Mouse (Mus musculus): Measurements from ENCODE around the gene Zrsr1. TPM values are rescaled to one million over a fixed set of nuclear protein-coding genes. Genes with fewer than 3 reads are reported as not detected.

The Zrsr1 gene
- polyA plus RNA-seq, 1 experiment from 2014 or later = 1.9 TPM

DNA sequence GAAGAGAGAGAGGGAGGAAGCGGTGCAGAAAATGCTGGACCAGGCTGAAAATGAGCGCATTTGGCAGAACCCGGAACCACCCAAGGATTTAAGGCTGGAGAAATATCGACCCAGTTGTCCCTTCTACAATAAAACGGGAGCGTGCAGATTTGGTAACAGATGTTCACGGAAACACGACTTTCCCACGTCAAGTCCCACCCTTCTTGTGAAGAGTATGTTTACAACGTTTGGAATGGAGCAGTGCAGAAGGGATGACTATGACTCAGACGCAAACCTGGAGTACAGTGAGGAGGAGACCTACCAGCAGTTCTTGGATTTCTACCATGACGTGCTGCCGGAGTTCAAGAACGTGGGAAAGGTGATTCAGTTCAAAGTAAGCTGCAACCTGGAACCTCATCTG, 1.8 kb downstream of the Zrsr1 start:
- Histone ChIP-seq H3K9me3 (ENCODE audit: control insufficient read depth, low read length) (peaks cover 24% of the 10 kb centered on the region), H3K4me1 (ENCODE audit: control insufficient read depth in 2 of 2, insufficient read depth in 2 of 2, low read length in 2 of 2) (peaks cover 2 to 14% of the 10 kb centered on the region in 2 experiments; a peak in 2 of 4 replicates), H3K36me3 (ENCODE audit: control insufficient read depth, insufficient read depth, low read length) (peaks cover 33% of the 10 kb centered on the region), H3K9ac (ENCODE audit: low read length) (peak overlapping the region; percentile 73), H3K27me3 (ENCODE audit: control insufficient read depth, insufficient read depth, low read length) (no peaks in the 10 kb centered on the region), H3K4me2 (ENCODE audit: low read length) (peak overlapping the region; percentile 73), H3K27ac (replicated peaks in 1 of 2; ENCODE audit: control insufficient read depth in 1 of 2, insufficient read depth in 1 of 2, low read depth in 2 of 2, low read length in 2 of 2) (peak overlapping the region; percentile 49 to 73), H3K4me3 (ENCODE audit: control insufficient read depth in 1 of 2, insufficient read depth in 1 of 2, low read depth in 1 of 2, low read length in 2 of 2) (peak overlapping the region; percentile 61 to 70)
- ATAC-seq (ENCODE audit: insufficient number of reproducible peaks, insufficient read depth, low FRiP score, low read depth) = no peak
- 49% methylated on average over 14 of the region's 14 CpGs for WGBS

GRCm38 (mm10) chr11:22978215-22978614, 6.4 kb downstream of the Zrsr1 start:
- no peak overlapping the region for H3K4me2 ChIP-seq (ENCODE audit: low read length)
- ATAC-seq (ENCODE audit: insufficient number of reproducible peaks, insufficient read depth, low FRiP score, low read depth) = no peak
- H3K27ac ChIP-seq (replicated peaks in 1 of 2; ENCODE audit: control insufficient read depth in 1 of 2, insufficient read depth in 1 of 2, low read depth in 2 of 2, low read length in 2 of 2) = no peak overlapping the region
- H3K27me3 ChIP-seq (ENCODE audit: control insufficient read depth, insufficient read depth, low read length) = no peaks in the 10 kb centered on the region
- H3K4me1 ChIP-seq (ENCODE audit: control insufficient read depth in 2 of 2, insufficient read depth in 2 of 2, low read length in 2 of 2) = peaks cover 7 to 24% of the 10 kb centered on the region in 2 experiments
- peaks cover 44% of the 10 kb centered on the region for H3K36me3 ChIP-seq (ENCODE audit: control insufficient read depth, insufficient read depth, low read length)
- no peak overlapping the region for H3K4me3 ChIP-seq (ENCODE audit: control insufficient read depth in 1 of 2, insufficient read depth in 1 of 2, low read depth in 1 of 2, low read length in 2 of 2)
- peaks cover 5% of the 10 kb centered on the region; the same call in 1 of the 2 replicates for H3K9me3 ChIP-seq (ENCODE audit: control insufficient read depth, low read length)
- no peak overlapping the region for H3K9ac ChIP-seq (ENCODE audit: low read length)
- WGBS = 85% methylated on average over 3 of the region's 3 CpGs

- Histone ChIP-seq H3K4me2 (ENCODE audit: low read length) (no peak overlapping the region), H3K9ac (ENCODE audit: low read length) (no peak overlapping the region), H3K27me3 (ENCODE audit: control insufficient read depth, insufficient read depth, low read length) (no peaks in the 10 kb centered on the region), H3K4me1 (ENCODE audit: control insufficient read depth in 2 of 2, insufficient read depth in 2 of 2, low read length in 2 of 2) (peaks cover 7 to 24% of the 10 kb centered on the region in 2 experiments), H3K9me3 (ENCODE audit: control insufficient read depth, low read length) (0 out of 2 replicates have a peak, but pooled peaks cover under 1% of the 10 kb centered on the region), H3K36me3 (ENCODE audit: control insufficient read depth, insufficient read depth, low read length) (peaks cover 40% of the 10 kb centered on the region), H3K4me3 (ENCODE audit: control insufficient read depth in 1 of 2, insufficient read depth in 1 of 2, low read depth in 1 of 2, low read length in 2 of 2) (no peak overlapping the region), H3K27ac (replicated peaks in 1 of 2; ENCODE audit: control insufficient read depth in 1 of 2, insufficient read depth in 1 of 2, low read depth in 2 of 2, low read length in 2 of 2) (no peak overlapping the region)
- 58% methylated on average over 1 of the region's 1 CpGs for WGBS
- ATAC-seq (ENCODE audit: insufficient number of reproducible peaks, insufficient read depth, low FRiP score, low read depth) = no peak
Measured at GRCm38 (mm10) chr11:22978711-22979110, 6.9 kb downstream of the Zrsr1 start.

- H3K4me2 ChIP-seq (ENCODE audit: low read length) = no peak overlapping the region
- WGBS = 83% methylated on average over 1 of the region's 1 CpGs
- peaks cover 6 to 21% of the 10 kb centered on the region in 2 experiments for H3K4me1 ChIP-seq (ENCODE audit: control insufficient read depth in 2 of 2, insufficient read depth in 2 of 2, low read length in 2 of 2)
- peaks cover 36% of the 10 kb centered on the region for H3K36me3 ChIP-seq (ENCODE audit: control insufficient read depth, insufficient read depth, low read length)
- no peak overlapping the region for H3K27ac ChIP-seq (replicated peaks in 1 of 2; ENCODE audit: control insufficient read depth in 1 of 2, insufficient read depth in 1 of 2, low read depth in 2 of 2, low read length in 2 of 2)
- H3K9me3 ChIP-seq (ENCODE audit: control insufficient read depth, low read length) = no peaks in the 10 kb centered on the region
- H3K9ac ChIP-seq (ENCODE audit: low read length) = no peak overlapping the region
- no peak overlapping the region for H3K4me3 ChIP-seq (ENCODE audit: control insufficient read depth in 1 of 2, insufficient read depth in 1 of 2, low read depth in 1 of 2, low read length in 2 of 2)
- ATAC-seq (ENCODE audit: insufficient number of reproducible peaks, insufficient read depth, low FRiP score, low read depth) = no peak
- no peaks in the 10 kb centered on the region for H3K27me3 ChIP-seq (ENCODE audit: control insufficient read depth, insufficient read depth, low read length)
Measured at GRCm38 (mm10) chr11:22979221-22979620, 7.4 kb downstream of the Zrsr1 start.

GRCm38 (mm10) chr11:22981041-22981440, 9.2 kb downstream of the Zrsr1 start:
- peak overlapping the region; percentile 84 for H3K9ac ChIP-seq (ENCODE audit: low read length)
- peaks cover 33% of the 10 kb centered on the region for H3K36me3 ChIP-seq (ENCODE audit: control insufficient read depth, insufficient read depth, low read length)
- no peaks in the 10 kb centered on the region for H3K27me3 ChIP-seq (ENCODE audit: control insufficient read depth, insufficient read depth, low read length)
- 35% methylated on average over 4 of the region's 4 CpGs for WGBS
- peak overlapping the region in 1 of 2 experiments; percentile 98; a peak in 2 of 4 replicates for H3K27ac ChIP-seq (replicated peaks in 1 of 2; ENCODE audit: control insufficient read depth in 1 of 2, insufficient read depth in 1 of 2, low read depth in 2 of 2, low read length in 2 of 2)
- no peaks in the 10 kb centered on the region for H3K9me3 ChIP-seq (ENCODE audit: control insufficient read depth, low read length)
- H3K4me2 ChIP-seq (ENCODE audit: low read length) = peak overlapping the region; percentile 85
- no peak for ATAC-seq (ENCODE audit: insufficient number of reproducible peaks, insufficient read depth, low FRiP score, low read depth)
- H3K4me3 ChIP-seq (ENCODE audit: control insufficient read depth in 1 of 2, insufficient read depth in 1 of 2, low read depth in 1 of 2, low read length in 2 of 2) = peak overlapping the region; percentile 31 to 77
- peaks cover 5 to 14% of the 10 kb centered on the region in 2 experiments for H3K4me1 ChIP-seq (ENCODE audit: control insufficient read depth in 2 of 2, insufficient read depth in 2 of 2, low read length in 2 of 2)

GRCm38 (mm10) chr11:22981543-22981950, 9.7 kb downstream of the Zrsr1 start:
- peaks cover 28% of the 10 kb centered on the region for H3K36me3 ChIP-seq (ENCODE audit: control insufficient read depth, insufficient read depth, low read length)
- peak; percentile 43 for ATAC-seq (ENCODE audit: insufficient number of reproducible peaks, insufficient read depth, low FRiP score, low read depth)
- 1% methylated on average over 12 of the region's 12 CpGs for WGBS

GRCm38 (mm10) chr11:22981984-22982757, 10.4 kb downstream of the Zrsr1 start, which contains the start of the genes Gm28048 and Commd1:
TSS of gene Gm28048 (minus strand) at chr11:22982090.
TSS of gene Commd1 (minus strand) at chr11:22982382.
- Histone ChIP-seq H3K9ac (ENCODE audit: low read length) (peak within 1 kb of the TSS; percentile 84), H3K36me3 (ENCODE audit: control insufficient read depth, insufficient read depth, low read length) (peaks cover 22% of the 10 kb centered on the region), H3K27me3 (ENCODE audit: control insufficient read depth, insufficient read depth, low read length) (no peaks in the 10 kb centered on the region), H3K27ac (replicated peaks in 1 of 2; ENCODE audit: control insufficient read depth in 1 of 2, insufficient read depth in 1 of 2, low read depth in 2 of 2, low read length in 2 of 2) (peak within 1 kb of the TSS; percentile 96 to 98), H3K4me3 (ENCODE audit: control insufficient read depth in 1 of 2, insufficient read depth in 1 of 2, low read depth in 1 of 2, low read length in 2 of 2) (peak within 1 kb of the TSS; percentile 76 to 77), H3K9me3 (ENCODE audit: control insufficient read depth, low read length) (no peaks in the 10 kb centered on the region), H3K4me2 (ENCODE audit: low read length) (peak within 1 kb of the TSS; percentile 85), H3K4me1 (ENCODE audit: control insufficient read depth in 2 of 2, insufficient read depth in 2 of 2, low read length in 2 of 2) (peaks cover 5 to 10% of the 10 kb centered on the region in 2 experiments)
- peak; percentile 89 for ATAC-seq (ENCODE audit: insufficient number of reproducible peaks, insufficient read depth, low FRiP score, low read depth)
- 3% methylated on average over 42 of the region's 42 CpGs for WGBS

More at GRCm38 (mm10) chr11:22981543-22981950, 9.7 kb downstream of the Zrsr1 start:
- Histone ChIP-seq H3K27ac (replicated peaks in 1 of 2; ENCODE audit: control insufficient read depth in 1 of 2, insufficient read depth in 1 of 2, low read depth in 2 of 2, low read length in 2 of 2) (peak overlapping the region; percentile 96 to 98), H3K4me1 (ENCODE audit: control insufficient read depth in 2 of 2, insufficient read depth in 2 of 2, low read length in 2 of 2) (peaks cover 5 to 12% of the 10 kb centered on the region in 2 experiments), H3K4me2 (ENCODE audit: low read length) (peak overlapping the region; percentile 85), H3K4me3 (ENCODE audit: control insufficient read depth in 1 of 2, insufficient read depth in 1 of 2, low read depth in 1 of 2, low read length in 2 of 2) (peak overlapping the region; percentile 76 to 77), H3K27me3 (ENCODE audit: control insufficient read depth, insufficient read depth, low read length) (no peaks in the 10 kb centered on the region), H3K9ac (ENCODE audit: low read length) (peak overlapping the region; percentile 84), H3K9me3 (ENCODE audit: control insufficient read depth, low read length) (no peaks in the 10 kb centered on the region)

All from heart, embryonic 14.5 days (tissue).